Mouse (Mus musculus) gonadal fat pad, adult 2 months (tissue): ENCODE data around the gene Itpk1. TPM values are rescaled to one million over a fixed set of nuclear protein-coding genes. Genes with fewer than 3 reads are reported as not detected.

Experiments used
- DNase-seq: peaks from one replicate; pipeline ENCODE4 v3.0.0-alpha.2; 2012; ENCODE audit warnings: low read depth
- polyA plus RNA-seq: library from polyadenylated mRNA; depleted of rRNA; stranded (reverse); fragments of >200 nt; gene quantifications from 2 replicates; pipeline ENCODE4 v1.2.3, GENCODE M21; 2012

Gene Itpk1
- polyA plus RNA-seq, 1 experiment, result 81.2 TPM

DNA sequence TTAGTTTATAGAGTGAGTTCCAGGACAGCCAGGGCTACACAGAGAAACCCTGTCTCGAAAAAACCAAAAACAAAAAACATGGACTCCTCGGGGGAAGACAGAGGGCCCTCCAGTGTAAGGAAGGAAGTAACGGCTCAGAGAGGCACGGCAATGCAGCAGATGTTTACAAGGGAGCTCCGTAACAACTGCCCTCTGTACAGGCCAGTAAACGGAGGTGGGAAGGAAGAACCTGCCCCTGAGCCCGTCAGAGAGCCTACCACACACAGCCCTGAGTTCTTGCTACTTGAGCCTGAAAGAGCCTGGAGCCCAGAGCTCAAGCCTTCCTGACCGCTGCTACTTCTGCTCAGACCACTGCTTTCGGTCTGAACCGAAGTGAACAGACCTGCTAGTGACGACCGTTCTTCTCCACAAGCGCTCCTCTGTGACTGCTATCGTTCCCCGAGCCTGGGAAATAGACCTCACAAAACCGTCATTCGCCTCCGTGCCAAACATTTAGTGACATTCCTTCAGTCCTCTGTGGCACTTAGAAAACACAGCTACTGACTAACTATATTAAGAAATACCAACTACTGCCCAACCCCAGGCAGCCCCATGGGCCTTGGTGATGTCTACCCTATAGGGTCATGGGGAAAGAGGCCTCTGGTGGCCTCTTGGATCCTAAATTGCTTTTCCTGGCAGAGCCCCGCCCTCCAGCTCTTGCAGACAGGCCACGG lies 8.6 kb upstream of the Itpk1 start:
- no peak for DNase-seq

- no peak for DNase-seq
These were observed 6.2 kb upstream of the Itpk1 start for GRCm38 (mm10) chr12:102710851-102711375.

GRCm38 (mm10) chr12:102709896-102710295 lies 5.2 kb upstream of the Itpk1 start:
- DNase-seq, result no peak

DNA sequence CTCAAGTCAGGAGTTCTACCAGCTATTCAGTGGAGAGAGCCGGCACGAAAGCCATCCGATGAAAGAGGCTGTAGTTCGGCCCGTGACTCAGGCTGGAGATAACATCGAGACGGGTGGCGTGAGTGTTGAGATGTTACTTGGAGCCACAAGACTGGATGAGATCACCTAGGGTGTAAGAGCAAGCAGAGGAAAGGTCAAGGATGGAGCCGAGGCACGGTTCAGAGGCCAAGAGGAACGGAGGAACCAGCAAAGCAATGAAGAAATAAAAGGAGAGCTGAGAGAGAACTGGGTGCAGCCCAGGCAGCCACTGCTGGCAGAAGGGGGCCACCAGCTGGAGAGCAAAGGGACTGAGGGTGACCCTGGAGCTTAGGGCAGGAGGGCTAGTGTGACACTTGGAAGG lies 3.5 kb upstream of the Itpk1 start:
- DNase-seq, result no peak

DNA sequence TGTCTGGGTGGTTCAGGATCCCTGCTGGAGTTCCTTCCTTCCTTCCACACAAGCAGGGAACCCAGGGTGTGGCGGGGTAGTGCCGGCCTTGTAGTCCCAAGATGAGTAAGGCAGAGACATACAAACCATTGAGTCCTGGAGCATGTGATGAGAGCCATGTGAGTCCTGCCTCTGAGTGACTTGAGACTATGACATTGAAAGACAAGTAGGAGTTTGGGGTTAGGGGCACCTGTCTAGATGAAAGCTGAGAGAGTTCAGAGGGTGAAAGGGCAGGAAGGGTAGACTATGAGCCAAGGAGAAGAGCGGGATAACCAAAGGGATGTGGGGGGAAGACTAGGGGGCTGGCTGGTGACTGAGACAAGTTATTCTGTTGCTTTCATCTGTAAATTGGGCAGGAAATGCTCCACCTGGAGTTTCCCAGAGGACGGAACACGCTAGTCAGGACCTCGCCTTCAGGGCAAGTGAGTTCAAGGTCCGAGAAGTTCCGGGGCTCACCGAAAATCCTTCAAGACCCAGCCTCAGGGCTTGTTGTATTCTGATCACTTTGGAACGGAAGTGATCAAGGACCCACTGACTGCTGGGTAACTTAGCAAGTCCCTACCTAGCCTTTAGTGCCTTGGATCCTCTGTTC lies 2.2 kb upstream of the Itpk1 start:
- DNase-seq, result no peak

DNA sequence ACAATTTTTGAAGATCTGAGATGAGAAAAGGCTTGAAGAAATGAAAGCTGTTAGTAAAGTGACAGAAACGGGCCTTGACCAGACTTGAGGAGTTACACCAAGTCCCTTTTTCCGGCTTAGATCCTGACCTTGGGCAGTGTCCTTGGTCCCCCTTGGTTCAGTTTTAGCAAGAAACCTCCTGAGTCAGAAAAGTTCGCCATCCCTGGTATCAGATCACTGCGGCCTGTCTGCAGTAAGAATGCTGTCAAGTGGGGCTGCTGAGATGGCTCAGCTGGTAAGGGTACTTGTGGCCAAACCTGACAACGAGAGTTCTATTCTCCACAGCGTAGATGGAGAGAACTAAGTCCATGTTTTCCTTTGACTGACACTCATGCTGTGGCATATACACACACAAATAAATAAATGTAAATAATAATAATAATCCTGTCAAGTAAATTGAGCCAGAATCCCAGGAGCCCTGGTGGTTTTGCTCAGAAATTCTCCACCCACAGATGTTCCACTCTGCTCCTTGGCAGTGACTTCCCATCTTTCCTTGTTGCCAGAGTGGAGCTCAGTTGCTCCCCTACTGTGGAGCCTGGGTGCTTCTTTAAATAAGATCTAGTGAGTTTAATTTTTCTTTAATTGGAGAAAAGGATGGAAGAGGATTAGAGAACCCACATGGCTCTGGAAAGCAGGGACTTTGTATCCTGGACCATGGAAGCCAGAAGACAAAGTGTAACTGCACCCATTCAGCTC lies 1.3 kb upstream of the Itpk1 start:
- no peak for DNase-seq

- no peak for DNase-seq
These were observed 614 bp upstream of the Itpk1 start for GRCm38 (mm10) chr12:102705216-102705871.

DNA sequence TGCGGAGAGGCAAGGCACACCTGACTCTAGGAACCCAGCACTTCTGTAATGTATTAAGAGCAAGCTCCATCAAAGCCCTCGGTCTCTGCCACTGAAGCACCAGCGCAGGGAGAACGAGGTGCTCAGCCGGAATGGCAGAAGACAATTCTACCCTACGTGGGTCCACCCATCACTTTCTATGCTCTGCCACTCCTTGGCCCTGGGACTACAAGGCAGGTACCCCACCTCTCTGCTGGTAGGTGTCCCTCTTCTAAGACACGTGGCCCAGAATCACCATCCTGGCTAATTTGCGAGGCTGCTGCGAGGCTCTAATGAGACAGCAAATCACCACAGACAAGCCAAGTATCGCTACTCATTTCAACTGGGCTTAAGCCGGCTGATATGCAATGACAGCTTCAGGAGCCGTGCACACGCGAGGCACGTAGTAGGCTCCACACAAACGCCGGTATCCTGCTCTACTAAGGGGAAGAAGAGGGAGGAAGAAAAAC lies 765 bp downstream of the Itpk1 start:
- no peak for DNase-seq

- DNase-seq, result no peak
These were observed 1.3 kb downstream of the Itpk1 start for GRCm38 (mm10) chr12:102703441-102703840.

DNA sequence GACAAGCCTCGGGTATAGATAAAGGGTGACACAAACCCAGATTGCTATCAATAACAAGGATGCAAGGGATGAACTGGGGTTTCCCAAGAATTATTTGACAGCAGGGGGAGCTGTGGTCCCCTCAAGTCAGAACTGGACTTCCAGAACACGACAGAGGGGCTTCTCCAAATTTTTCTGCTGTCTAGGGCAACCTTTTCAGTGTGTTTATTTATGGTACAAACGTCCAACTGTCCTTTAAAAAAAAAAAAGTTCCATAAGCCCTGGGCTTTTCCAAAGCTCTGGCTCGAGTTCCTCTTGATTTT lies 1.7 kb downstream of the Itpk1 start:
- no peak for DNase-seq

DNA sequence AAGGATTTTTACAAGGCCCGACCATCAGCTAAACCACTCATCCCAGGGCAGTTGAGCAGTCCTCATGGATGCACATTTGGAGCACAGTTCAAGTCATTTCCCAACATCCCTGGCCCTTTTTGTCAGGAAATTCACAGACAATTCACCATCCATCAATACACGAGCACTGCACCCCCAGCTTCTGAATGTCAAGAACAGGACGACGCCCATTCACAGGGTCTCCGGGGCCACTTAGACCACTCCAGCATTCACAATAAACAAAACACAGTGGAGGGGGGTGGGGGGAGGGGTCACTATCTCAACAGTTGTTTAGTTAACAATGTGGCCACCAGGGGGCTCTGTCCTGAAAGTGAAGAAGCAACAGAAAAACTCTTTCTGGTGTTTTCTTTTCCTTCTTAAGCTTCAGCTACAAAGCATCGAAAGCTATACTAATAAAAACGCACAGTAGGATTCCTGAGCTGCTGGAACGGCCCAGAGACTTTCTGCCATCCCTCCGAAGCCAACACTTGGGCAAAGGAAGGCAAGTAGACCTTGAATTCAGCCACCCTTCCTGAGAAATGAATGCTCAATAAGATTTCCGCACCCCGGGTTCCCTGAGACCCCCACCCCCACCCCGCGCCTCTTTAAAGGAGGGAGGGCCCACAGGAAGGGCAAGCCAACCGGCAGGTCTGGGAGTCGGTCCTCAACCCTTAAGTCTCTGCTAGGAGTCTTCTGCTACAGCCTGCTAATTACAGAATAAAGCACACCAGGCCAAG lies 2.2 kb downstream of the Itpk1 start:
- DNase-seq, result no peak

DNA sequence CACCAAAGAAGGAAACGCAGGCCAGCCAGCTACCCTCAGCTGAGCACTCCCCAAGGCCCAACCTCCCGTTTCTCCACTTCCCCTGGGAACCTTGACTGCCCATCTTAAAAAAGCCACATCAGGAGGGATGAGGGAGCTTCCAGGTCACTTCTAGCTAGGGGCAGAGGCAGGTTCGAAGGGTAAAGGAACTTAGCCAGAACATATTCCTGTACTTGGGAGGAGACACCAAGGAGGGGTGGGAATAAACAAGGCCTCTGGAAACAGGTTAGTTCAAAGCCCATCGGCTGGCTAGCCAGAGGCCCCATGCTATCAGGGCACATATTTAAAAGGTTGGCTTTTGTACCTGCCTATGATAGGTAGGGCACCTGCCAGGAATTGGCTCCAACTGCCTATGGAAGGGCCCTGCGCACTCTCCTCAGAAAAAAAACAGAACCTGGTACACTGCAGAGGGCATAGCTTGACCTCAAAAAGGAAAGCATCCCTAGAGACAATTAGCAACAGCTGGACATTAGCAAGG lies 3.0 kb downstream of the Itpk1 start:
- no peak for DNase-seq

DNA sequence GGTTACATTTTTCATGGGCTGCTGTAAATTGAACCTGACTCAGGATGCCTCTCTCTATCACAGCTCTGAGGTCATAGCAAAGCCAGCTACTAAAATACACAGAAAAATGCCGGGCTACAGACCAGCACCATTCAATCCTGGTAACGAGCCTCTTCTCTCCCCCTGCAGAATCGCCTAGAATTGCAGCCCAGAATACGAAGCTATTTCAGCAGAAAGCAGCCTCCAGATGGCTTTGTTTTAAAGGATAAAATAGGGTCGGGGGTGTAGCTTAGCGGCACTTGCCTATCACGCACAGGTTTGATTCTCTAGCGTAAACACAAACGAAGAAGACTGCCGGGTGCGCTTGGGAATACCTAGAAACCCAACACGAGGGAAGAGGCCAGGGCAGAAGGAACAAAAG lies 4.3 kb downstream of the Itpk1 start:
- no peak for DNase-seq

DNA sequence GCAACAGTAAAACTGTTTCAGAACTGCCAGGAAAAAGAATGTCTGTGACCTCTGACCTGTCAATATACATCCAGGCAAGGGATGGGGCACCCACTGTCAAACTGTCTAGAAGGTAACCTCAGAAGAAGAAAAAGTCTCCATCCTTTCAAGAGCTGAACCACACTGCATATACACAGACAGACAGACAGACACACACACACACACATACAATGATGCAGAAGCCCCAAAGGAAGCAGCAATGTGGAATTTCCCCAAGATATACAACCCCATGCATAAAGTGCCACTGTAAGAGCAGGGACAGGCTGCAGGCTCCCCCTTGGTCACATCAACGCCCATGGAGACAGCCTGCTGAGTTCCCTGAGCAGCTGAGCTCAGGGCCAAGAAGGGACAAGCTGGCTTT lies 5.6 kb downstream of the Itpk1 start:
- no peak for DNase-seq

DNA sequence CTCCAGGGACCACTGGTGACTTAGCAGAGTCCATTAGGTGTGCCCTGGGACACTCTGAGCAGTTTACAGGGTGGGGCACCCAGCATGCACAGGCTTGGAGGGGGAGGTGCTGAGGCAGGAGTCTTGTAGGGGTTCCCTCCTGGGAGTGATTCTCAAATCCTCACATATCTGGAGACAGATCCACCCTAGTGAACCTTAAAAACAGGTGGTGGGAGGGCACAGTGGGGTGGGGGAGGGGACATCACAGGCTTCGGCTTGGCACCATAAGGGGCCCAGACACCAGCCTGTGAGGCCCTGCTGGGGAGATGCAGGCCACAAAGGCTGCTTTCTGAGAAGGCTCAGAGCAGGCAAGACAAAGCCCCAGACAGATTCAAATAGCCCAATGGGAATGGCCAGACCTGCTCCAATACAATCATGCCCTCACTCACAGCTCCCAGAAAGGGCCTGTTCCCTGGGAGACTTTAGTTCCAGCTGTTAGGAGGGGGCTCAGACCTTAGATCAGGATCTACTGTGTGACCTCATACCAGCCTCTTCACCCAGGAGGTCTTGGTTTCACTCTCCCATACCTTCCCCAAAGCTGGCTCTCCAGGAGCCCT lies 6.5 kb downstream of the Itpk1 start:
- DNase-seq, result no peak

DNA sequence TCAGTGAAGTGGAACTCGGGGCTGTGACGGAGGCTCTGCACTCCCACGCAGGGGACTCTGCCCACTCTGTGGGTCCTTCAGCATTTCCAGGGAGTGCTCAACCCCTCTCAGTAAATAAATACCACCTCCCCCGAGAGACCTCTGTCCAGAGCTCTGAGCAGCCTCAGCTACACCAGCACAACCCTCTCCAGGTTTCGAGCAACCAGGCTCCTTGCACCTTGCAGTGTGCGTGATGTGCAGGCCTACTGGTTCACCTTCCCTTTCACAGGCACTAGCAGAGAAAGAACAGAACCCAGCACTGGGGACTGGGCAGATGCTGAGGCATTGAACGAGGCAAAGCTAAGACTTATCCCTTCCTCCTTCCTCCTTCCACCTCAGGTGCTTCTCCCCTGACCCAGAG lies 7.3 kb downstream of the Itpk1 start:
- no peak for DNase-seq

- DNase-seq, result no peak
These were observed 7.9 kb downstream of the Itpk1 start for GRCm38 (mm10) chr12:102696635-102697354.

DNA sequence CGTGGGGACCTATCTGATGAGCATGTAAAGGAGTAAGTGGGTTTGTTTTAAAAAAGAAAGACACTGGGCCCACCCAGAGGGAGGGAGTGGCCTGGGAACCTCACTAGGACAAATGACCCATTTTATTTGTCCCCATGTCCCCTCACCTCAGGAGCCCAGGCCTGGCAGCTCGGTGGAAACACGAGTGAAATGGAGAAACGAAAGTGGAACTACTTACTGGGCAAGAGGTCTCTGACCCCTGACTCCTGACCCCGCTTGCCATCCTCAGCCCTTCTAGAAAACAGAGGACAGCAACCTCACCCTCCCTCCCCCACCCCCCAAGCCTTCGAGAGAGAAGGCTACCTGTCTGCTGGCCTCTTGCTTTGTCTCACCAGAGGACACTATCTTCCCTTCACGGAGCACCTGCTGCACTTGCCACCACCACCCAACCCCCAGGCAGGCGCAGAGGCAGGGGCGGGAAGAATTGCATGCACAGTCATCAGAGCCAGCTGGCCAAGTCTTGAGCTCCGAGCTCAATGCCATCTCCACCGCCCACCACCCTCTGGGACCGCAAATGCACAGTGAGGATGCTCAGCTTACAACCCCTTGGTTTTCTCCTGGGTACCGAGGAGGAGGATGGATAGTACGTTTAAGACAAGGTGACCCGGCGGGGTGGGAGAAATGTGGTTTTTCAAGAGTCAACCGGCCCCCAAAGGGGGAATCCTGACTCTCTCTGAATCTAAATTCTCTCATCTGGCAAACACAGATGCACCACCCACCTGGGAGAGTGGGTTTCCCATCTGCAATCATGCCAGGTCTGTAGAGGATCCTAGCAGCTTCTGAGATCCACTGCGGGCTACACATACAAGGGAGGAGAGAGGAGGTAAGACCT lies 9.1 kb downstream of the Itpk1 start:
- DNase-seq, result no peak

DNA sequence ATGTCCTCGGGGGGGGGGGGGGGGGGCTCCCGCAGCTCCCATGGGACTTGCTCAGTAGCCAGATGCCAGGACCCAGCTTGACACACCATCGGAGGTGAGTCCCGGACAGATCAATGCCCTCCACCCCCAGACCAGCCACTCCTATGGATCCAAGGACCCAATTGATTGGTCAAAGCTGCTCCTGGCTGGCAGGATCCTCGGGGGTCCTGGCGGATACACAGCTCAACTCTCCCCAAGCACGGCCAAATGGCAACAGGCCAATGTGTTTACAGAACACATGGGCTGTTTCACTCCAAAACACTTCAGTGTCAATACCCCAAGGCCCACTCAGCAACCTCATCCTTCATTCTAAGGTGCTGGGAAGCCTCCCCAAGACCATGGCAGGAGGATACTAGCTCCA lies 13.0 kb downstream of the Itpk1 start:
- DNase-seq, result no peak
